Mouse (Mus musculus) kidney, embryonic 15.5 days (tissue): ENCODE data around the gene Prkar1b. TPM values are rescaled to one million over a fixed set of nuclear protein-coding genes. Genes with fewer than 3 reads are reported as not detected.

Experiments used
- ATAC-seq: fragments of 200-750 bp; cut with Nextera tagmentation; replicated peaks from 2 replicates; pipeline ENCODE4 v1.8.0; 2017; ENCODE audit warnings: moderate TSS enrichment; ENCODE audit not compliant: low FRiP score
- H3K27ac ChIP-seq: fragments of 300-500 bp; sonication (generic); 2 replicates; pipeline ENCODE4 v1.5.1; 2015; ENCODE audit warnings: mild to moderate bottlenecking, inconsistent platforms
- H3K27me3 ChIP-seq: fragments of 300-500 bp; sonication (generic); 2 replicates; pipeline ENCODE4 v1.6.1; 2015; ENCODE audit warnings: inconsistent platforms
- H3K36me3 ChIP-seq: fragments of 300-500 bp; sonication (generic); 2 replicates; pipeline ENCODE4 v1.6.1; 2015; ENCODE audit warnings: inconsistent platforms
- H3K4me1 ChIP-seq: fragments of 300-500 bp; sonication (generic); 2 replicates; pipeline ENCODE4 v1.6.1; 2015; ENCODE audit warnings: inconsistent platforms
- H3K4me2 ChIP-seq: fragments of 300-500 bp; sonication (generic); 2 replicates; pipeline ENCODE4 v1.6.1; 2015; ENCODE audit warnings: moderate library complexity, mild to moderate bottlenecking, inconsistent platforms
- H3K4me3 ChIP-seq: fragments of 300-500 bp; sonication (generic); replicated peaks from 2 replicates; pipeline ENCODE4 v1.5.1; 2015; ENCODE audit warnings: mild to moderate bottlenecking, inconsistent platforms
- H3K9ac ChIP-seq: fragments of 300-500 bp; sonication (generic); 2 replicates; pipeline ENCODE4 v1.6.1; 2015; ENCODE audit warnings: mild to moderate bottlenecking, inconsistent platforms
- H3K9me3 ChIP-seq: fragments of 300-500 bp; sonication (generic); replicated peaks from 2 replicates; pipeline ENCODE4 v1.6.1; 2016; ENCODE audit warnings: inconsistent platforms
- WGBS: fragments of 180-500 bp; shearing (Covaris S2); methylation state at CpG from one replicate; pipeline ENCODE4 v1.1.7; 2015; ENCODE audit warnings: mixed read lengths; 5-methylcytosine and 5-hydroxymethylcytosine counted together
- polyA plus RNA-seq: library from polyadenylated mRNA; unstranded; fragments of >200 nt; fragmentation: Nextera tagmentation; extraction: Ambion mirVana; gene quantifications from 2 replicates; pipeline ENCODE4 v1.2.1, GENCODE M21; 2015

Prkar1b gene
- polyA plus RNA-seq, 1 experiment from 2014 or later = 22.7 TPM

GRCm38 (mm10) chr5:138974911-138975485, 174.8 kb downstream of the Prkar1b start:
- no peaks in the 10 kb centered on the region for H3K27me3 ChIP-seq
- H3K27ac ChIP-seq = no peak overlapping the region
- no peaks in the 10 kb centered on the region for H3K9me3 ChIP-seq
- H3K36me3 ChIP-seq = peaks cover 22% of the 10 kb centered on the region
- H3K4me3 ChIP-seq = no peak overlapping the region
- WGBS = 88% methylated on average over 8 of the region's 8 CpGs
- no peak overlapping the region for H3K4me2 ChIP-seq
- ATAC-seq = no peak
- peaks cover 33% of the 10 kb centered on the region for H3K4me1 ChIP-seq
- no peak overlapping the region for H3K9ac ChIP-seq

DNA sequence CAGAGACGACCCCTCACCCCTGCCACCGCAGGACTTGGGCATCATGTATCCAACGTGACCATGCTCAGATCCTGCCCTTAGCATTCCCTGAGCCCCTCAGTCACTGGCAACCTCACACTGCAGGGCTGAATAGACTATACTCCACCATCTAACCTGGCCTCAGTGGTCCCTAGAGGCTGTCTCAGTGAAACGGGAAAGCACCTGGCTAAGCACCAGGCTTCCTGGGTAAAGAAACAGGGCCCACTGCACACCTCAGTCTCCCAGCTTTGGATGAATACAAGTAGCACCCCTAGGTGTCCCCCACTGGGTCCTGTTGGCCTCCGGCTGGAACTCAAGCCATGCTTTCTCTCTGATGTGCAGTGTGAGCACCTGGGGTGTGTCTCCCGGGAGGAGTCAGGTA, 176.3 kb downstream of the Prkar1b start:
- Histone ChIP-seq H3K27ac (no peak overlapping the region), H3K27me3 (no peaks in the 10 kb centered on the region)
- ATAC-seq = no peak

DNA sequence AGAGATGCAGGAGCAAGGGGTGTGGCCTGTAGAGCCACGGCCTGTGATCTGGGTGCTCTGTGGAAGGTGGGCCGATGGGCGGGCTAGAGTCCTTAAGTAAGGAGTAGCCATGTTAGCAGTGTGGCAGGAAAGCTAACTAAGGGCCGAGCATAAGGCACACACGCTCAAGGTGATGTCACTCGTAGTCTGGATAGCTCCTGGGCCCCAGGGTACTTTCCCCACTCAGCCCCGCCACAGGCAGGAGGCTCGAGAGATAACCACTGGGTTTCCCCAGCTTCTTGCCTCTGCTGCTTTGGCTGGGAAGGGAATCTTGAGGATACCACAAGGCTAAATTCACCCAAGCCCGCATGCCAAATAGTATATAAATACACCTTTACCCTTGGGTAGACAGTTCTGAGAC, 178.4 kb downstream of the Prkar1b start:
- Histone ChIP-seq H3K36me3 (peaks cover 11% of the 10 kb centered on the region), H3K4me3 (no peak overlapping the region), H3K4me2 (no peak overlapping the region), H3K9ac (no peak overlapping the region), H3K27me3 (no peaks in the 10 kb centered on the region), H3K27ac (no peak overlapping the region), H3K4me1 (peaks cover 11% of the 10 kb centered on the region), H3K9me3 (no peaks in the 10 kb centered on the region)
- no peak for ATAC-seq
- WGBS = 81% methylated on average over 9 of the region's 9 CpGs

More for the DNA sequence above, 176.3 kb downstream of the Prkar1b start:
- peaks cover 23% of the 10 kb centered on the region for H3K4me1 ChIP-seq
- H3K4me3 ChIP-seq = no peak overlapping the region
- H3K36me3 ChIP-seq = peaks cover 14% of the 10 kb centered on the region
- H3K4me2 ChIP-seq = no peak overlapping the region
- no peaks in the 10 kb centered on the region for H3K9me3 ChIP-seq
- WGBS = 72% methylated on average over 6 of the region's 6 CpGs
- H3K9ac ChIP-seq = no peak overlapping the region

DNA sequence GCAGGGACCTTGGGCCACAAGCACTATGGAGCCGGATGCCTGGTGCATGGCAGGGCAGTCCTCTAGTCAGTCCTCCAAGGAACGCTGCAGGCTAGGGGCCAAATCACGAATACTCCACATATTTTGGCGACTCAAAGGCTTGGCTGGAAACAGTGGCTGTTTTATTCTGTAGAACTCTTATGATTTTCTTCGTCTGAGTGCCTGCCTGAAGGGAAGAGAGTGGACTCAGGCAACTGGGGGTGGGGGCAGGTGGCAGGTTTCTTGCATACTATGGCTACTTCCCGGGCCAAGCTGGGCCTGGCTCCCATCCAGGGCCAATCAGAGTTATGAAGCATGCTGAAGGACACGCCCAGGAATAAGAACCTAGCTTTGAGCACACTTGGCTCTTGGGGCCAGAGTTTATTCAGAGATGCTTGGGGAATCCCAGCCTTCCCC, 179.7 kb downstream of the Prkar1b start:
- no peaks in the 10 kb centered on the region for H3K27me3 ChIP-seq
- H3K4me2 ChIP-seq = no peak overlapping the region
- H3K4me3 ChIP-seq = no peak overlapping the region
- peak overlapping the region; percentile 62 for H3K27ac ChIP-seq
- ATAC-seq = no peak; the same call in 1 of the 2 replicates
- peaks cover 24% of the 10 kb centered on the region for H3K4me1 ChIP-seq
- WGBS = 59% methylated on average over 7 of the region's 7 CpGs
- no peaks in the 10 kb centered on the region for H3K9me3 ChIP-seq
- no peak overlapping the region for H3K9ac ChIP-seq
- no peaks in the 10 kb centered on the region for H3K36me3 ChIP-seq

Other genes with a start within 250 kb of the Prkar1b start
- gene Pdgfa, start 152.6 kb downstream of the Prkar1b start, polyA plus RNA-seq = 52.9 and 55.7 TPM in 2 replicates
- gene Dnaaf5, start 222 bp upstream of the Prkar1b start, polyA plus RNA-seq = 8.7 and 10.4 TPM in 2 replicates
- 50.0 and 57.3 TPM in 2 replicates for gene Sun1, start 50.6 kb upstream of the Prkar1b start, polyA plus RNA-seq
- 142 and 157 TPM in 2 replicates for gene Get4, start 102.3 kb upstream of the Prkar1b start, polyA plus RNA-seq
- 2.1 and 2.2 TPM in 2 replicates for gene Adap1, start 175.6 kb upstream of the Prkar1b start, polyA plus RNA-seq
- 96.2 and 102 TPM in 2 replicates for gene Cox19, start 201.4 kb upstream of the Prkar1b start, polyA plus RNA-seq
- 0.16 and 0.60 TPM in 2 replicates for gene Cyp2w1, start 202.6 kb upstream of the Prkar1b start, polyA plus RNA-seq
- 4.1 and 5.4 TPM in 2 replicates for gene Gpr146, start 227.7 kb upstream of the Prkar1b start, polyA plus RNA-seq